Mouse (Mus musculus) thymus, adult 2 months (tissue): ENCODE measurements around the gene Rpl36.

ENCODE experiments used
- CTCF ChIP-seq: fragments of 200-500 bp; IDR thresholded peaks from 2 replicates; pipeline ENCODE4 v1.5.1; 2012; ENCODE audit warnings: mild to moderate bottlenecking, control low read depth, low read length, moderate library complexity, borderline replicate concordance; ENCODE audit not compliant: control insufficient read depth, poor library complexity, insufficient read depth; ENCODE audit errors: extremely low read depth
- POLR2A ChIP-seq: fragments of 200-500 bp; IDR thresholded peaks from 2 replicates; pipeline ENCODE4 v1.6.1; 2012; ENCODE audit warnings: mild to moderate bottlenecking, low read length, control low read depth, moderate library complexity; ENCODE audit not compliant: control insufficient read depth, poor library complexity, insufficient read depth; ENCODE audit errors: extremely low read depth

DNA sequence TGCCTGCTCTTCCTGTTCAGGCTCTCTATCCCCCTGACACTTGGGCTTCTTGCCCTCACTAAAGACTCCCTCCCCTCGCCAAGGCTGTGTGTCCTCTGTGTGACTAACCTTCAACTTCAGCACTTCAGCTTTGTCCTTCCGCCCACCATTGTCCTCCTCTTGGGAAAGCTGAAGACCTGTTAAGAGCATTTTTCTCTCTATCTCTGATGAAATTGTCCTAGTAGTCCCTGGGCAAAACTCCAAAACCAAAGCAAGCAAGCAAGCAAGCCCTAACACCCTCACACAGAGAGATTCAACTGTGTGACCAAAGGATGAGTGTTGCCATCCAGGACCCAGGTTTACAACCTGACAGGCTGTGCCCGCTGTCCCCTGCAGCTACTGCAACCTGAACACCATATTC, 50.4 kb downstream of the Rpl36 start:
- TF ChIP-seq POLR2A (no peak), CTCF (no peak)
